Mouse (Mus musculus) embryonic stem cell, embryonic (primary cell): Measurements from ENCODE around the gene Aldh1l1.

ENCODE experiments used
- CTCF ChIA-PET, 4 experiments: fragments of 300-600 bp in 2 of 4; fragments of 350-600 bp in 2 of 4; sonication (Branson Sonifier 250); formaldehyde crosslinking; loops; one replicate each; lab custom pipeline; 2022; ENCODE audit warnings: inconsistent platforms in 2 of 4; lab: Charles Lee
- POLR2A ChIA-PET, 4 experiments: fragments of 300-600 bp in 2 of 4; fragments of 350-600 bp in 2 of 4; sonication (Branson Sonifier 250); formaldehyde crosslinking; loops; one replicate each; lab custom pipeline; 2022; ENCODE audit warnings: antibody characterized with exemption in 4 of 4, inconsistent platforms in 1 of 4; lab: Charles Lee

Gene Aldh1l1

DNA sequence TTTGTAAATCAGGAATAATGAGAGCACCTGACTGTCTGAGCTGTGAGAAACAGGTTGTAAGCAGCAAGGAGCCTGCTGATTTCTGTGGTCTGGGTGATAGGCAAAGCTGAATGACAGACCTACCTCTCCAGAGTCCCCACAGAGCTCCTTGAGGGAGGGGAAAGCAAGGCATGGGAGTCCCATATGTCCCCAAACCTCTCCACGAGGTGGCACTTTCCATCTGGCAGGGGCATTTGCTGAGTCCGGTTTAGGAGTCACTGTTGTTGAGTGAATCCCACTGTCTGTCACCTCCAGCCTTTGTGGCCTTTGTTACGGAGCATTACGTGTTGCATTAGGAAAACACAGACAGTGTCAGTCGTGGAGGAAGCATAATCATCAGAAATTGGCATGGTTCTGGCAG is 133.7 kb downstream of the Aldh1l1 start:
- ChIA-PET CTCF (interaction anchor here (0.5 to 3.3 kb wide), 6 partner anchors 13 to 1660 kb away, joined by 3 to 16 read pairs (median 9); no protein-coding TSS in a partner anchor), POLR2A (no interaction called here)

DNA sequence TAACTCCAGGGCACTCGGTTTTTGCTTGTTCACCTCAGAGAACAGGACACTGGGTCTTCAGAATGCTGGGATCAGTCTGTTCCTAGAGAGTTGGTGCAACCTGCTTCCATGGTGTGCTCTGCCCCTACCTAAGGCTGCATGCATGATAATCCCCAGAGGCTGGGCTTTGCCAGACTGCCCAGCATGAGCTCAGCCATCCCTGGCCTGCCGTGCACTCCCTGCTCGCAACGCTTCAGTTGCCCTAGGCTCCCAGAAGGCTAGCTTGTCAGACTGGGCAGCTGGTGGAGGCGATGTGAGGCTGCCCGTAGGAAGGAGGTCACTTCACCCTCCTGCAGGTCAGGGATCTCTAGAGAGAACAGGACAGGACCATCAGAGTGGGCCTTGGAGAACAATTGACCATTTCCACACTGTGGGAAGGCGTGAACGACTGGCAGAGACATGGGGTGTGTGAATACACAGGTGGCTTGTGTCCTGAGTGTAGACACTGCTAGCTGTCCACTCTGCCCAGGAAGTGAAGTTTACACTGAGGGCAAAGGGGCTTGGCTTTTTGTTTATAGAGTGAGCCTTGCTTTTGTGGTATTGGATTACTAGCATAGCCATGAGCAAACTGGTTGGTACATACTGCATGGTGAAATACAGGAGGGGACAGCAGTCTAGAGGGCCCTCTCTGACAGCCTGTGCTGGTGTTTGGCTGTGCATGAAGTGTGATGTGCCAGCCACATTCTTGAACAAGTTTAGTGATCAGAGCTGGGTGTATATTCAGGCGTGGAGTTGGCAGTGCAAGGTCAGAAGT is 134.8 kb downstream of the Aldh1l1 start:
- CTCF ChIA-PET, result interaction anchor here in 1 of 4 experiments (2.3 to 3.3 kb wide), 2 partner anchors 14 kb away, joined by 13 read pairs; no protein-coding TSS in a partner anchor
- POLR2A ChIA-PET, result no interaction called here

DNA sequence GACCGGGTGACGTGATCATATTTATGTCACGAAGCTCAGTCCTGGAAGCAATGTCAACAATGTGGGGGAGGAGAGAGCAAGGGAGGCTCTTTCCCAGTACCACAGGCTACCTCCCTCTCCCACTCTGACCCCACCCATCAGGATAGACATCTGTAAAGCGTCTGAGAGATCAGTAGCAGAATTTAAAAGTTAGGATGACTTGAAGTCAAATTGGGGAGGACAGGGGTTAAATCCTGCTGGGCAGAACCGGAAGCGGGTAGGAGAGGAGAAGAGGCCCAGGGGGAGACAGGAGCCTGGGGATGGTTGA is 135.3 kb downstream of the Aldh1l1 start:
- ChIA-PET POLR2A (no interaction called here), CTCF (interaction anchor here in 2 of 4 experiments (1.6 to 2.3 kb wide), 2 partner anchors 15 kb away, joined by 5 to 13 read pairs; no protein-coding TSS in a partner anchor)

DNA sequence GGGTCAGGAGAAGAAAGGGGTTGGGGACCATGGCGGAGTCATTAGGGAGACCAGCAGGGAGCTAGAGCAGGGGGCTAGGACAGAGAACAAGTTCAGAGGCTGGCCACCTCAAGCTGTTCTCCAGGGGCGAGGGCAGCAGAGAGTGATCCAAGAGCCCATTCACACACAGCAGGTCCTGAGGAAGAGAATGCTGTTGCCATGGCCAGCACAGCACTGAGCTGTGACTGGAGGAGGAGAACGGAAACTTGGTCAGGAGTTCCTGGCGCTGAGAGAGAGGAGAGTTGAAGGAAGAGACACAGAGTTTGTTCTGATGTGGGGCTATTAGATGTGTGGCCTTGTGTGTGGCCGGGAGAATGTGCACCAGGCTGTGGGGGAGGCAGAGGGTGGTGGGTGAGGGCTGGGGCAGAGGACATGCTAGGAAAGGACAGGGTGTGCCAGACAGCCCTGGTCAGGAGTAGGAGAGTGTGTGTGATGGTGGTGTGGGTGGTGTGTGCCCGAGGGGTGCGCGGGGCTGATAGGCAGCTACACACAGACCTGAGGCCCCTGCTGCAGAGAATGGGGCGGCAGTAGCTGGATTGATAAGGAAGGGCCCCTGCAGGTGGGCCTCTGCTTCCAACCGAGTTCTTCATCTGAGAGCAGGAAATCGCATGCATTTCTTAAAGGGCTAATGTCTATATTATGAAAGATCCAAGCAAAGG is 136.7 kb downstream of the Aldh1l1 start:
- ChIA-PET POLR2A (interaction anchor here (0.7 to 1.4 kb wide), 4 partner anchors 11 to 160 kb away, joined by 3 read pairs; no protein-coding TSS in a partner anchor), CTCF (interaction anchor here (0.9 to 2.3 kb wide), 5 partner anchors 16 to 115 kb away, joined by 3 to 13 read pairs (median 5); no protein-coding TSS in a partner anchor)

DNA sequence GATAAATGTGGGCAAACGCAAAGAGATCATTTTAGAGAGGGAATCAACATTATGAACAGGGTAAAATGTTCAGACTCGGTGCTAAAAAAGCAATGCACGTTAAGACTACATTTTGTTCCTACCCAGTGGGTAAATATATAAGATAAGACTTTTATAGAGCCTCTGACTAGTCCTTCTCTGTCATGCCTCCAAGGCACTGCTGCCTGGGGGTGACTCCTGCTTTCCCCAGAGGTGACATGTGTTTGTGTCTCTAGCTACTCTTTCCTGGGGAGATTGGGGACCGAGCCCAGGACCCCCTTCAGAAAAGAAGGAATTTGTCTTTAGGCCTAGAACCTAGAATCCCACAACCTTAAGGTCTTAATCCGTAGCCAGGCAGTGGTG is 137.2 kb downstream of the Aldh1l1 start:
- ChIA-PET POLR2A (interaction anchor here in 3 of 4 experiments (0.7 to 1.4 kb wide), 3 partner anchors 11 to 114 kb away, joined by 3 read pairs; no protein-coding TSS in a partner anchor), CTCF (interaction anchor here in 2 of 4 experiments (0.9 to 2.3 kb wide), 3 partner anchors 16 to 114 kb away, joined by 3 to 13 read pairs (median 7); no protein-coding TSS in a partner anchor)

DNA sequence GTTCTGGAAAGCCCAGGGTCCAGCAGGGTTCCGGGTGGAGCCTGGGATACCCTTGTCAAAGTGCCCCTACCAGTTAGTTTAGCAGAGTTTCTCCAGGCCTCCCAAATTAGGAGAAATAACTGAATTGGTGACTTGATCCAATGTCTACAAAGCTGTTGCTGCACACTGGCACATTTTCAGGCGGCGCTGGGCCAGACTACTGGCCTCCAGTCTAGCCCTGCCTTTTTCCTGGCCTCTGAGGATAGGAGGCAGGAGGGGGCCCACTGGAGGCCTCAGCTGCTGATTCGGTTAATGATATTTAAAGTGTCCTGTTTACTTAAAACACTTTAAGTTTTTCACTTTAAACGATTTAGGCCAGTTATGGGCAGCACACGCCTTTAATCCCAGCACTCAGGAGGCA is 138.0 kb downstream of the Aldh1l1 start:
- ChIA-PET POLR2A (no interaction called here), CTCF (interaction anchor here in 2 of 4 experiments (0.9 to 1.6 kb wide), 2 partner anchors 17 kb away, joined by 4 to 7 read pairs; no protein-coding TSS in a partner anchor)

DNA sequence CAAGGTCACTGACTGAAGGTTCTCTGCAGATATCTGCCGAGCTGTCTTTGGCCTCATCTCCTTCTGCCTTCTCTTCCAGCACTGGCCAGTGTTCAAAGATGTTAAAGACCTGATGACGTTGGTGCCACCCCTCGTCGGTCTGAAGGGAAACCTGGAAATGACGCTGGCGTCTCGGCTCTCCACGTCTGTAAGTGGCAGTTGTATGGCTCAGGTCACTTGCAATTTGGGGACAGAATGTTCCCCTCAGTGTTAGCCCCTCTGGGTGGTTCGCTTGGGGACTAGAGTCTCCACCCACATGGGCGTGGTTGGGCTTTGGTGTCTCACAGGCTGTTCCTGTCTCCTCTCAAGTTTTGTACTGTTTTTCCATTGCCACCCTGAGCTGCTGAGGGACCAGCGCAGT is 138.5 kb downstream of the Aldh1l1 start:
- POLR2A ChIA-PET, result interaction anchor here in 1 of 4 experiments (1.7 kb wide), 1 partner anchor 24 kb away, joined by 3 read pairs; no protein-coding TSS in a partner anchor
- CTCF ChIA-PET, result interaction anchor here in 2 of 4 experiments (0.9 to 4.9 kb wide), 2 partner anchors 17 to 18 kb away, joined by 4 to 22 read pairs; no protein-coding TSS in a partner anchor

DNA sequence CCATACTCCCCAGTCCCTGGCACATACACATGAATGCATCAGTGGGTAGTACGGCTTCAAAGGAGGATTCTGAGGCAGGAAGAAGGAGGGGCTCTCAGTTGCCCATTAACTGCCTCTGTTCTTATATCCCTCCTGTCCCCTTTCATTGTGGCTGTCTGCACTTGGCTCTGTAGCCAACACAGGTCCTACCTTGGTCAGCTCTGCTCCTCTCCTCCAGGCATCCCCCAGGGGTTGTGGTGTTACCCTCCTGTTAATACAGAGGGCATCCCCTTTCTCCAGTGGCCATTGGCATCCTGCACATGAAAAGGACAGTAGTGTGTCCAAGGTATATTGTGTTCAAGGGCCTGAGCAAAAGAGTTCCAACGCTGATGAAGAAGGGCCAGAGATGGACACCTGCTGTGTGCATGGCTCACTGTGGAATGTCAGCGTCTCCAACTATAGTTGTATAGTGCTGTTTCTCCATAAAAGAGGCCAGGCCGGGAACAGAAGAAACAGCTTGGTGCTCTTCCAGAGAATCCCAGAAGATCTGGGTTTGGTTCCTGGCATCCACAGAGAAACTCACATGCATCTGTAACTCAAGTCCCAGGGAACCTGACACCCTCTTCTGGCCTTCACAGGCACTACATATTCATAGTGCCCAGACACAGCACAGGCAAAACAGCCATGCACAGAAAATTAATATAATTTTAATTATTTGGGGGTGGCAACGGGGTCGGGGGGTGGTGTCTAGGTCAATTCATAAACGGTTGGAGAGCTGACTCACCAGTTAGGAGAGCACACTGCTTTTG is 139.2 kb downstream of the Aldh1l1 start:
- POLR2A ChIA-PET, result interaction anchor here in 1 of 4 experiments (0.5 to 1.7 kb wide), 2 partner anchors 25 to 985 kb away, joined by 3 to 7 read pairs; no protein-coding TSS in a partner anchor

DNA sequence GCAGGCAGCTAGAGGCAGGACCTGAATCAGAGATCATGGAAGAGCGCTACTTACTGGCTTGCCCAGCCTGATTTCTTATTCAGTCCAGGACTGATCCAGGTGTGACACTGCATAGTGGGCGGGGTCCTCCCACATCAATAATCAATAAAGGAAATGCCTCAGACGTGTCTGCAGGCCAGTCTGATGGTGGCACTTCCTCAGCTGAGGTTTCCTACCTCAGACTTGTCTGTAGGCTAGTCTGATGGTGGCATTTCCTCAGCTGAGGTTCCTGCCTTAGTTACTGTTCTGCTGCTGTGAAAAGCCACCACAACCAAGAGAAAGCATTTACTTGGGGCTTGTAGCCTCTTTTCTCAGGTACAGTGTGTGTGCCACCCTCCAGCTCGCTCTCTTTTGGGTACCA is 141.3 kb downstream of the Aldh1l1 start:
- POLR2A ChIA-PET, result interaction anchor here in 1 of 4 experiments (0.6 kb wide), 1 partner anchor 89 kb away, joined by 3 read pairs; no protein-coding TSS in a partner anchor
- CTCF ChIA-PET, result interaction anchor here in 2 of 4 experiments (0.7 to 4.9 kb wide), 3 partner anchors 20 to 110 kb away, joined by 5 to 22 read pairs (median 8); no protein-coding TSS in a partner anchor

More for the DNA sequence above, 139.2 kb downstream of the Aldh1l1 start:
- CTCF ChIA-PET, result interaction anchor here in 3 of 4 experiments (0.5 to 4.9 kb wide), 6 partner anchors 18 to 1269 kb away, joined by 3 to 22 read pairs (median 4); no protein-coding TSS in a partner anchor

DNA sequence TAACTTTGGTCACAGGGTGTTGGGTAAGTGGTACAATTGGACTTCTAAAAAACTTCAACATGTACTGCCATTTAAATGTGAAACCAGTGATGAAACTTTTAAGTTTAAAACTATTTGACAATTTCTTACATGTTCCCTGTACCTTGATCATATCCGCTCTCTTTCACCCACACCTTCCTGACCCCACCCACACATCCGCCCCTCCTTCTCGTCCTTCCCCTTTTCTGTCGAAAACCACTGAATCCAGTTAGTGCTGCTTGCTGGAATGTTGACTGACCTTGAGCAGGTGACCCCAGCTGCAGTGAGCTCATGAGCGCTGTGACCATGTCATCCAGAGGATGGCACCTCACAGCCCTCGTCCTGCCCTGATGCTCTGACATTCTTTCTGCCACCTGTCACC is 143.3 kb downstream of the Aldh1l1 start:
- ChIA-PET POLR2A (no interaction called here), CTCF (interaction anchor here in 2 of 4 experiments (0.7 to 4.9 kb wide), 5 partner anchors 22 to 108 kb away, joined by 3 to 22 read pairs (median 3); no protein-coding TSS in a partner anchor)

DNA sequence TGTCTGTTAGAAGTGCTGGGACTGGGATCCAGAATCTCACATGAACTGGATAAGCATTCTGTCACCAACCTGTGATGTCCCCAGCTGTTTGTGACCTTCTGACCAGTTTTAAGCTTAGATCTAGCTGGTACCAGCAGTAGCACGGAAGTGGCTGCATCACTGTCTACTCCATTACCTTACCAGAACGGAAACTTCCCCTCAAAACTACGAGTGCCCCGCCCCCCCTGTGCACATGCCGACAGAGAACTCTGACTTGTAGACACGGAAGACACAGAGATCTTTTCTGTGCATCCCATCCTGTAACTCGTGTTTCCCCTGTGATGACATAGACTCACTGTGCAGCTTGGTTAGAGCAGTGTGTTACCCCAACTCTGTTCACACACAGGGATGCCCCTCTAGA is 144.2 kb downstream of the Aldh1l1 start:
- CTCF ChIA-PET, result interaction anchor here in 1 of 4 experiments (1.6 kb wide), 1 partner anchor 23 kb away, joined by 5 read pairs; no protein-coding TSS in a partner anchor

DNA sequence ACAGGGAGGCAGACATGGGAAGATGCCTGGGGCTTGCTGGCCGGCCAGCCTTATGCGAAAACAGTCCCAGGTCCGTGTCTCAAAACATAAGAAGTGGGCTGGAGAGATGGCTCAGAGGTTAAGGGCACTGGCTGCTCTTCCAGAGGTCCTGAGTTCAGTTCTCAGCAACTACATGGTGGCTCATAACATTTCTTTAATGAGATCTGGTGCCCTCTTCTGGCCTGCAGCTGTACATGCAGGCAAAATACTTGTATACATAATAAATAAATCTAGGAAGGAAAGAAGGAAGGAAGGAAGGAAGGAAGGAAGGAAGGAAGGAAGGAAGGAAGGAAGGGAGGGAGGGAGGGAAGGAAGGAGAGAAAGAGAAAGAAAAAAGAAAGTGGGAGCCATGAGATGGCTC is 146.3 kb downstream of the Aldh1l1 start:
- POLR2A ChIA-PET, result interaction anchor here in 1 of 4 experiments (1.5 kb wide), 1 partner anchor 97 kb away, joined by 4 read pairs; no protein-coding TSS in a partner anchor
- CTCF ChIA-PET, result interaction anchor here (0.6 to 2.2 kb wide), 21 partner anchors 13 to 715 kb away, joined by 3 to 18 read pairs (median 4); partner anchors contain the start of gene Slc41a3 (in 1 of the 4)

More for the DNA sequence above, 144.2 kb downstream of the Aldh1l1 start:
- POLR2A ChIA-PET, result no interaction called here

DNA sequence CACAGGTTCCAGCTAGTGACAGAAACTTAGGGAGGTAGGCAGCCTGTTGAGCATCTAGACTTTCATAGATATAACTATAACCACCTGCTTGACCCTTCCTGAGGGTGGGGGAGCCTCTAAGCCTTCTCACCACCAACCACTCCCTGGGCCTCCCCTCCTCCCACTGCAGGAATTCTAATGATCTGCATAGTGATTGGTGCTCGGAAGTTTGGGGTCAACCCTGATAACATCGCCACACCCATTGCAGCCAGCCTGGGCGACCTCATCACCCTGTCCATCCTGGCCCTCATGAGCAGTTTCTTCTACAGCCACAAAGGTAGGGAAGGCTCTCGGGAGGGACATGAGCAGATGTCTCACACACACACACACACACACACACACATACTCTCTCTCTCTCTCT is 148.9 kb downstream of the Aldh1l1 start:
- ChIA-PET CTCF (interaction anchor here (0.6 to 3.8 kb wide), 8 partner anchors 16 to 88 kb away, joined by 3 to 12 read pairs (median 4); no protein-coding TSS in a partner anchor), POLR2A (interaction anchor here in 3 of 4 experiments (0.9 to 2.2 kb wide), 8 partner anchors 12 to 102 kb away, joined by 3 to 7 read pairs (median 3); no protein-coding TSS in a partner anchor)

DNA sequence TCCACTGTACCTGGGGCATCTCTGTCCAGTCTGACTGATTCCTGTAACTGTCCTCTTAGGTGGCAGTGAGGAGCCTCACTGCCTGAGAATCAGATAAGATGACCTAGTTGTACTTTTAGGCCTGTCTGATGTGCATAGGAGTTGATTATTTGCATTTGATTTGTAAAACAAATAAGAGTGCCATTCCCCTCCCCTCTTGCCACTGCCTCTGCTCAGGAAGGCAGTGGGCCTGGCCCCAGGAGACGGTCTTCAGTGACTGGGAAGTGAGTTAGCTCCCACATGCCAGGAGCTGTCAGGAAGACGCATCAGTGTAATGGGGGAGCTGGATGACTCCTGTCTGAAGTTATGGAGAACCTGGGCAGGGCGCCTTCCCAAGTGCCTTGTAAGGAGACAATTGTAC is 149.4 kb downstream of the Aldh1l1 start:
- CTCF ChIA-PET, result interaction anchor here in 3 of 4 experiments (0.6 to 3.8 kb wide), 11 partner anchors 18 to 207 kb away, joined by 3 to 12 read pairs (median 3); partner anchors contain the start of gene Cfap100 (in 1 of the 3)
- POLR2A ChIA-PET, result interaction anchor here in 3 of 4 experiments (0.5 to 2.2 kb wide), 10 partner anchors 10 to 353 kb away, joined by 3 to 7 read pairs (median 4); partner anchors contain the start of gene Iqsec1 (in 1 of the 3)

DNA sequence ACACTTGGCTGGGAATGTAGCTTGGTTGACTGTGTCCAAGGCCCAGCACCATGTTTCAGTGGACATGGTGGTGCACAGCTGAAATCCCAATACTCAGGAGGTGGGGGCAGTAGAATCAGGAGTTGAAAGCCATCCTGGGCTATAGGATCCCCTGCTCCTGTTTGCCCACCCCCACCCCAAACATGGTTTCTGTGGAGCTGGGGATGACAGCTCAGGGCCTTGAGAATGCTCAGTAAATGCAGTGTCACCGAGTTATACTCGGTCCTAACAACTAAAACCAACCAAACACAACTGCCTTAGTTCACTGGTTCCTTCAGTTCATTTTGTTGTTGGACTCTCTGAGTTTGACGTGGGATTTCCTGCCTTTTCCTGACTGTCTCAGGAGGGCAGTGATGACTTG is 156.8 kb downstream of the Aldh1l1 start:
- ChIA-PET CTCF (interaction anchor here in 3 of 4 experiments (0.6 to 1.2 kb wide), 3 partner anchors 36 to 104 kb away, joined by 3 to 4 read pairs (median 3); no protein-coding TSS in a partner anchor), POLR2A (interaction anchor here in 2 of 4 experiments (0.6 kb wide), 2 partner anchors 19 to 130 kb away, joined by 3 to 5 read pairs; no protein-coding TSS in a partner anchor)

DNA sequence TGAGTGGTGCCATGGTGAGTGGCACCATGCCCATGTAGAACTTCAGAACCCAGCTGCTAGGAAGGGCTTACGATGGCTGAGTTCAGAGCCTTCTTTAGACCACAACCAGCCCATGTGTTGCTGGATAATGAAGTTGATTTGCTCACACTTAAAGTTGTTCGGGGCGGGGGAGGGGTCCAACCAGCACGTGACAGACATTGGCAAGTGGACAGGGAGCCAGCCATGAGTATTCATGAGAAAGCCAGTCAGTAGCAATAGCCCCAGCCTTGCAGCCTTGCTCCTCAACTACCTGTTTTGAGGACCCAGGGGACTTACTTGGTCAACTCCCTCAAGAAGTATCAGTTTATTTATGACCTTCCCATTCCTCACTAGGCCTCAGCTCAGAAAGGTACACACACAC is 158.7 kb downstream of the Aldh1l1 start:
- CTCF ChIA-PET, result interaction anchor here in 2 of 4 experiments (0.5 to 1.7 kb wide), 2 partner anchors 13 to 92 kb away, joined by 6 read pairs; no protein-coding TSS in a partner anchor
- POLR2A ChIA-PET, result interaction anchor here in 2 of 4 experiments (0.6 to 1.0 kb wide), 3 partner anchors 8 to 91 kb away, joined by 4 to 5 read pairs (median 4); no protein-coding TSS in a partner anchor

DNA sequence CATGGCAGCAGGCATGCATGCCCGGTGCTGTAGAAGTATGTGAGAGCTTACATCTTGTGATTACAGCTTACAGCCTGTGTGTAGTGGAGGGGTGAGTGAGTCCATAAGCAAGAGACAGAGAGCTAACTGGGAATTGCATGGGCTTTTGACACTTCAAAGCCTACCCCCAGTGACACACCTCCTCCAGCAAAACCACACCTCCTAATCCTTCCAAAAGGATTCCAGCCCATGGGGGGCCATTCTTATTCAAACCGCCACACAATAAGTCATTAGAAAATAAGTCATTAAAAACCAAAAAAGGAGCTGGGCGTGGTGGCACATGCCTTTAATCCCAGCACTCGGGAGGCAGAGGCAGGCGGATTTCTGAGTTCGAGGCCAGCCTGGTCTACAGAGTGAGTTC is 162.2 kb downstream of the Aldh1l1 start:
- POLR2A ChIA-PET, result interaction anchor here in 2 of 4 experiments (0.5 to 1.7 kb wide), 5 partner anchors 9 to 697 kb away, joined by 3 to 4 read pairs (median 4); no protein-coding TSS in a partner anchor
- CTCF ChIA-PET, result no interaction called here
